Mouse (Mus musculus) cerebellum, postnatal 4 days (tissue): ENCODE results near the gene Zswim3.
"Not testable (repeated sequence)": the region's sequence is repeated elsewhere in the genome, so short reads cannot be mapped to it uniquely, and the experiment has no call there.

Source experiments
- DNase-seq, 2 experiments: peaks; one replicate each; pipeline ENCODE4 v3.0.0; 2022; ENCODE audit warnings: low spot score in 2 of 2, mixed read lengths in 1 of 2

The Zswim3 gene

DNA sequence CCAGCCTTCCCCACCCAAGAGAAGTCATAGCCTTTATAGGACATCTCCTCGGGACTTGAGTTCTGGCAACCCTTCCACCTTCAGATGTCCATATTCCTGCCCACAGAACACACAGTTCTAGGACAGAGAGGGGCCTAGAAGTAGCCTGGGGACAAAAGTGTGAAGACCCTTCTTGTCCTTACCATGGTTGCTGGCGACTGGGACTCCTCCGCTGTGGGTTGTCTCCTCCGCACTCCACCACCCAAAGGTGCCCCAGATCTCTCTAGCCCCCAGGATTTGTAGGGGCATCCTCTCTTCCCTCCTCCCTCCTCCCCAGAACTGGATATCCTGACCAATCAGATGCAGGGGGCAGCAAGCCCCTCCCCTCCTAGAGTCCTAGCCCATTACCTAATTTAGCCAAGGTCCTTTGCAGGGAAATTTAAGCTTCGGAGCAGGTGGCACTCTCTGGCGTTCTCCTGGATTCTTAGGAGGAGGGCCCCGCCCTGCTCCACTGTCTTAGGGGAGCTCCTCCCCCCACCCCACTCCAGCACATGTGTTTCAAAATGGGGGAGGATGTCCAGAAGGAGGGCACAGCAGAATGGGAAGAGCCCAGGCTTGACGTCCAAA is 25.3 kb upstream of the Zswim3 start, which contains the start of gene Tnnc2:
Gene Tnnc2, minus strand, starts transcription at position 487 of the 606 bp plus-strand sequence.
- no peak for DNase-seq

DNA sequence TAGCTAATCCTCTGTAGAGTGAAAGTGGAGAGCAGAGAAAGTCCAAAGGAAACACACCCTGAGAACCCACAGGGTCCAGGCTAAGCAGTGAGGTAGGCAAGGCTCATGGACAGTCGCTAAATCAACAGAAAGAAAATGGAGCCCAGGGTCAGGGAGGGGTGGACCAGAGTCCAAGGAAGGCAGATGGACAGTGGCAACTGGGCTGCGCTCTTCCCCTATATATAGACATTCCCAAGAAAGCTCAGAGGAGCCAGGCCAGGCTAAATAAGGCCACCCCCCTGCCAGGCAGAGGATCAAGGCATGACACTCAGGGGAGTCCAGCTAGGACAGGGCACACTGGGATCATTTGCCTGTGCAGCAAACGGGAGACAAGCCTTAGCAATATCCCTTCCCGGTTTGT is 23.0 kb upstream of the Zswim3 start:
- DNase-seq = no peak

DNA sequence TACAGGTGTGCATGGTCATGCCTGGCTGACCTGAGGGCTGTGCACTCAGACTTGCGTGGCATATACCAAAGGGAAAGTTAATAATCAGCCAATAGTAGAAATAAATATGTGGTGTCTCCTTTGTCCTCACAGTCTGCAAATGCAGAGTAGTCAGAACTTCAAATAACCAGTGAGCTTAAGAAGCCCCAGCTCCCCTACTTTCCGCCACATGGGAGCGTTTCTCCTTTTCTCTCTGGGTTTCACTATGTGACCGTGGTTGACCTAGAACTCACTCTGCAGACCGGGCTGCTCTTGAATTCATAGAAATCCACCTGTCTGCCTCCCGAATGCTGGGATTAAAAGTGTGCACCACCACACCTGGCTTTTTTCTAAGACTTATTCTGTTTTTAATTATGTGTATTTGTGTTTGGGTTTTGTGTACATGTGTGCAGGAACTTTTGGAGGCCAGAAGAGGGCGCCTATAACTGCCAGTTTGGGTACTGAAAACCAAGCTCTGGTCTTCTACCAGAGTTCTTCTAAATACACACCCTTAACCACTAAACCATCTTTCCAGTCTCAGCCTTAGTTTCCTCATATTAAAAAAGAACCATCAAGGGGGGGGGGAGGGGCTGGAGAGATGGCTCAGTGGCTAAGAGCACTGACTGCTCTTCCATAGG is 20.8 kb upstream of the Zswim3 start:
- DNase-seq = no peak

DNA sequence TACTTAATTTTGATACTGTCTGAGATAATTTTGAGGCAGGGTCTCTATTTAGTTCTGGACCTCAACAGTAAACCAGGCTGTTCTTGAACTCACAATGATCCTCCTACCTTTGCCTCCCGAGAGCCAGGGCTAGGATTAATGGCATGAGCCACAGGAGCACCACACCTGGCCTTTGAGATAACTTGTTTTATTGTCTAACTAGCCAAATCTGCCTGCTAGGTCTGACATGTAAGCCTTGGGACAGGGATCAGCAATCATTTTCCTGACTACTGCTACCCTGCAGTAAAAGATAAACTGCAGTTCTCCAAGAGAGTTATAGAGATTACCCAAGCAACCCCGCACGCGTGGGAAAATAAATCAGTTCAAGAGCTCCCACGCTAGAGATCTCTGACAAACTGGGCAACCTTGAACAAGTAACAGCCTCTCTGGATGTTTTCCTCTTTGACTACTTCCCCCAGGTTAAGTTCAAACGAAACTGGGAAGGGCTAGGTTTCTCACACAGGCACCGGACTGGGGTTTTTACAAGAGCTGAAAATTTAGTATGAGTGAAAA is 20.0 kb upstream of the Zswim3 start:
- DNase-seq = no peak

DNA sequence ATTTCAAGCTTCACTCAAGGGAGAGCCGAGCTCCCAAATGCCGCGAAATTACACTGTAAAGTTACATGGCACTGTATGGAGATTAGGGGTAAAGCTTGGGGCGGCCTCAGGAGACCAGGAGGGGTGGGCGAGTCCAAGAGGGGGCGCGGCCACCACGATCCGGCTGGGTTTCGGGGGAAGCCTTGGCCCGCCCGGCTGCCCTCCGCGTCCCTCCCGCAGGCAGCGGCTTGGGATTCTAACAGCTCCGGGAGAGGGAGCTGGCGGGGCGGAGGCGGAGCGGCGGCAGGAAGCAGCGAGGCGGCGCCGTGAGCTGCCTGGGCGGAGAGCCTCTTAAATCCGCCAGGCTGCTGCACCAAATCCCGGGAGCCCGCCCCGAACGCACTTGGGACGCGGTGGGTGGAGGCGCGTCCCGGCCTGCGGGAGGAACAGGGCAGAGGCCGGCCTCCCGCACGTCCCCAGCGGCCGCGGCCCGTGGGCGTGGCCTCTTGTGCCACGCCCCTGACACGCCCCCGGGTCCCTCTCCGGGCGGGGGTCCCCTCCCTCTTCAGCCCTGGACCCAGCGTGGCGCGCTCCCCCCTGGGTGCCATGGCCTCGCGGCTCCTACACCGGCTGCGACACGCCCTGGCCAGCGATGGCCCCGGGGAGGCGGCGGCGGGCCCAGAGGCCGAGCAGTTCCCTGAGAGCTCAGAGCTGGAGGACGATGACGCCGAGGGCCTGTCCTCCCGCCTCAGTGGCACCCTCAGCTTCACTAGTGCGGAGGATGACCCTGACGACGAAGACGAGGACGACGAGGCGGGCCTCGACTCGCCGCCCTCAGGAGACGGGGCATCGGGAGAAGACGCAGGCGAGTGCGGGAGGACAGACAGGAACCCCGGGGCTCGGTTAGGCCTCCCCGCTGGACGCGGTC is 19.2 kb upstream of the Zswim3 start, which contains the start of gene Snx21:
Gene Snx21, plus strand, starts transcription at position 343 of the 907 bp plus-strand sequence.
- DNase-seq = peak; percentile 57 to 78

DNA sequence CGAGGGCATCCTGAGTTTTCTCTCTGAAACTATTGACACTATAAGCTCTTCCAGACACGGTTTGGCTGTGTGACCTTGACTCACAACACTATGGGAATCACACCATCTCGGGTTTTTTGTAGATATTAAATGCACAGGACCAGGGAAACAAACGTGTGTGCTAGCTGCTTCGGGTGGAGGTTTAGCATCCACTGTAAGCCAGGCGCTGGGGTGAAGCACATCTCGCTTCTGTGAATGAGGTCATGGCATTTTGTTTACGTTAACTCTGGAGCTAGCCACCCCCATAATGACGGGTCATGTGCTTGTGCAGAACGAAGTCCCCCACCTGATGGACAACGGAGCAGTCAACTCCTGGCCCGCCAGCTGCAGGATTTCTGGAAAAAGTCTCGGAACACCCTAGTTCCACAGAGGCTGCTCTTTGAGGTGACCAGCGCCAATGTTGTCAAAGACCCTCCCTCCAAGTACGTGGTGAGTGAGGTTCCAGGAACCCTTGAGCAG is 18.5 kb upstream of the Zswim3 start:
- DNase-seq = no peak

DNA sequence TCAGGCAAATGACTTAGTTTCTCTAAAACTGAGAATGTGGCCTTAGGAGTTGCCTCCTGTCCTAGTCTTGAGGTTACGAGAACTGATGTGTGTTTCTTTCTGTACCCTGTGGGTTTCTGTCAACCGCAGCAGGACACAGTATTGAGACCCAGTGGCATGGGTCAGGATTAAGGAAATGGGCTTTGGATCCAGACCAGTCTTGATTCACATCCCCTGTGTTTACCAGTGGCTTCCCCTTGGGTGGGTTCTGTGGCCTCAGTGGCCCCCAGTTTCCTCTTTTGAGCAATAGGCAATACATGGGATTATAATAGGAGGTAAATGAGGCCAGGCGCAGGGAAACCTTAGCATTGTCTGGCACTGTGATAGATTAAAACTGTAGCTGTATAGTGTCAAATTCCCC is 17.9 kb upstream of the Zswim3 start:
- no peak for DNase-seq

DNA sequence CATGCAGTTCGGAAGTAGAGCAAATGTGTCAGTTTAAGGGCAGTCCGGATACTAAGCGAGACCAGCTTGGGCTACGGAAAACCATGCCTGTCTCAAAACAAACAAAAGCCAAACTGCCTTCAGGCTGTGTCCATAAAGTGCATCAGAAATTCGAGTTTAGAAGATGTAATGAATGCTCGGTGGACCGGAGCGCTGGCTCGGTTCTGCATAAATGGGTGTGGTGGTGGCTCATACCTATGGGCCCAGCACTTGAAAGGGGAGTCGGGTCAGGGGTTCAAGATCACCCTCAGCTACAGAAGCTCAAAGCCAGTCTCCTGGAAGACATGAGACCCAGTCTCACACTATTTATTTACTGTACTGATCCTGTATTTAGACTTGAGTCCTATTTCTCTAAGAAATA is 17.1 kb upstream of the Zswim3 start:
- DNase-seq = no peak

DNA sequence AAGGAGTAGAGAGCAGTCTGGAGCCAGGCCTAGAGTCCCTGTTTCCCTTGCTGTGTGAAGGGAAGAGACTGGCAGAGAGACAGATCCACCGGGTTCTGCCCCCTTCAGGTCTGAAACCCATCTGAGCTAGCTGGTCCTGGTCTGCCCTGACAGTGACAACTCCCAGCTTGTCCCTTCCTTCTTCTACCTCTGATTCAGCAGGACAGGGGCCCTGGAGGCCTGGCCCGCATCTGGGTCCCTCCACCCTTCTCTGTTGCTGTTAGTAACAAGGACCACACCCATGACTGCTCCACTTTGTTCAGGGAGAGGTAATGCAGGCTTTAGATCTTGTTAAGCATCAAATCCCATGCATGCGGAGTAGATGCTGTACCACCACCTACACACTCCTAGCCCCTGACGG is 16.5 kb upstream of the Zswim3 start:
- DNase-seq = no peak

DNA sequence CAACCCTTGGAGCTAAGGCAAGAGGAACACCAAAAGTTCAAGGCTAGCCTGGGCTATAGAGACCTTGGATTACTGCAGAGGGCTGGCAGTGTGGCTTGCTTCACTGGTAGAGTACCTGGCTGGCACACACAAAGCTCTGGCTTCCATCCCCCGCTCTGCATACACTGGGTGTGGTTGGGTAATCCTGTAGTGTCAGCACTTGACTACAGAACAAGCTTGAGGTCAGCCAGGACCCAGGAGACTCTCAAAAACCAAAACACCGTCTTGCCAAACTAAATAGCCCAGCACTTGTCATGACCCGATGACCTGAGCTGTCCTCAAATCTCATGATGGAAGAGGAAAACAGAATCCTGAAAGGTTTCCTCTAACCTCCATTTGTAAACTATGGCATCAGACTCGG is 14.4 kb upstream of the Zswim3 start:
- DNase-seq = no peak

DNA sequence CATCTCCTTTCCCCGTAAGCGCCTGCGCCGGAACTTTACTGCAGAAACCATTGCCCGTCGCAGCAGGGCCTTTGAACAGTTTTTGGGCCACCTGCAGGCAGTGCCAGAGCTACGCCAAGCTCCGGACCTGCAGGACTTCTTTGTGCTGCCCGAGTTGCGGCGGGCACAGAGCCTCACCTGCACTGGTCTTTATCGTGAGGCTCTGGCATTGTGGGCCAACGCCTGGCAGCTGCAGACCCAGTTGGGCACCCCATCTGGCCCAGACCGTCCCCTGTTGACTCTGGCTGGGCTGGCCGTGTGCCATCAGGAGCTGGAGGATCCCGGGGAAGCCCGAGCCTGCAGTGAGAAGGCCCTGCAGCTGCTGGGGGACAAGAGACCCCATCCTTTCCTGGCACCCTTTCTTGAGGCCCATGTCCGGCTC is 13.0 kb upstream of the Zswim3 start:
- no peak for DNase-seq

DNA sequence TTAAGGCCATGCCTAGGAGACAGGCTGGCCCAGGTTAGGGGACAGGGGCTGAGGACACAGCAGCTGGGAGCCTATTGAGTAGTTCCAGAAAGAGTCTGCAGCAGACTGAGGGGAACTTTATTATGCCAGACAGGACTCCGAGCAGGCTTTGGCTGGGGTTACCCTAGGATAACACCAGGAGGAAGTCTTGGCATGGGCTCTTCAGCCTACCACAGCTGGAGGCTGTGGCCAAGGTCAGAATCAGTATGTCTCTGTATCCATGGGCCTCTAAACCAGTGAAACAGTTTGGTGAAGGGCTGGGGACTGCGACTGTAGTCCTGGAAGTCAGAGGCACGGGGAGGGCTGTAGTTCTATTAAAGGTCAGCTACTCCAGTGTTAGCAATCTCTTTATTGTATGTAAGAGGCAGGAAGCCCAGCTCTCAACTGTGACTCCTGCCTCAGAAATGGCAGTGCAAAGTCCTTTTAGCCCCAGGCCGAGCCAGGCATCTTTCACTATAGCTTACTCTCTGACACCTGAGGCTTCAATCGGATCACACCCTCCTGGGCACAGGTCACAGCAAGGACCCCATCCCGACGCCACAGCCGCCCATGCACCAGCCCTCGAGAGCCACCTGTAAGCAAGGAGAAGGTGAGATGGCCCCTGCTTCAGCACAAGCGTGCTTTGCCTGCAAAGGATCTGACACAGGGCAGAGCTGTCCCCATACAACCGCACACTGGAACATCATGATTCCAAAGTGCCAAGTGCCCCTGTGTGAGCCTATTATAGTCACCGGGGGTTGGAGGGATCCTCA is 12.3 kb upstream of the Zswim3 start:
- no peak for DNase-seq

DNA sequence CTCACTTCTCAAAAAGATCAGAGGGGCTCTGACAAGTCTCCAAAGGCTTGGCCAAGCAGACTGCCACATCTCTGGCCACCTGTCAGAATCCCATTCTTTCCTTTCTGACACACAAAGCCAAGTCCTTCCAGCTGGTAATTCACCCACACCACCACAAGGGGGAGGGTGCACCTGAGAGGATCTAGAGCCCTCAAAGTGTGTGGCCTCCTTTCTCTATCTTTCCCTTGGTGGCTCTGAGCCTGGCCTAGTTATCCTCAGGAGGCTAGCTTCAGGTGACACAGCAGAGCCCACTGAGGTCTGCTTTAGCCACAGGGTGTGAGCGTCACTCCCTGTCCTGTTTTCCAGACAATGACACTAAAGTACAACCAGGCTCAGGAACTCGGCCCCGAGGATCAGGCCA is 11.7 kb upstream of the Zswim3 start:
- peak in 1 of 2 experiments; percentile 56 for DNase-seq

DNA sequence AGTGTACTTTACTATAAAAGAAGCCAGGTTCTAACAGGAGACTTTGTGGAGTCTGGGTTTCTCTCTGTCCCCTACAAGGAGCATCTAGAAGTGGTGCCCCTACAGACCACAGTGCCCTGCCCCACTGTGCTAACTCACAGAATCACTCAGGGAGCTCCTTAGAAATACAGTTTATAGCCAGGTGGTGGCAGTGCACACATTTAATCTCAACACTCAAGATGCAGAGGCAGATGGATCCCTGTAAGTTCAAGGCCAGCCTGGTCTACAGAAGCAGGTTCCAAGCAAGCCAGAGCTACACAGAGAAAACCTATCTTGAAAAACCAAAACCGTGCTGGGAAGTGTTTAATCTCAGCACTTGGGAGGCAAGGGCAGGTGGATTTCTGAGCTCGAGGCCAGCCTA is 11.1 kb upstream of the Zswim3 start:
- no peak for DNase-seq

DNA sequence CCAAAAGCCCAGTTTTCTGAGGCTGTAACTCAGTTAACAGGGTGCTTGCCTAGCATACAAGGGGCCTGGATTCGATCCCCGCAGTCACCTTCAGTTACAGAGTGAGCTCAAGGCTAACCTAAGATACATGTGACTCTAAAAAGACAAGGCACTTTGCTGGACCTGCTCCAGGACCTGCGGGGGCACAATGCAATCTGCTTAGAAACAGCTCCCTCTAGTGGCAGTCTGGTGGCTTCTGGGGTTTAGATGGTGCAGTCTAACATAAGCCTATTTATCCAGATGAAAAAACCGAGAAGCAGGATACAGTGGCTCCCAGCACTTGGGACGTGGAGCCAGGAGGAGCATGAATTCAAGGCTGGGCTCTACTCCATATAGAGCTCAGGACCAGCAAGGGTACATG is 10.6 kb upstream of the Zswim3 start:
- DNase-seq = peak; percentile 54 to 84

DNA sequence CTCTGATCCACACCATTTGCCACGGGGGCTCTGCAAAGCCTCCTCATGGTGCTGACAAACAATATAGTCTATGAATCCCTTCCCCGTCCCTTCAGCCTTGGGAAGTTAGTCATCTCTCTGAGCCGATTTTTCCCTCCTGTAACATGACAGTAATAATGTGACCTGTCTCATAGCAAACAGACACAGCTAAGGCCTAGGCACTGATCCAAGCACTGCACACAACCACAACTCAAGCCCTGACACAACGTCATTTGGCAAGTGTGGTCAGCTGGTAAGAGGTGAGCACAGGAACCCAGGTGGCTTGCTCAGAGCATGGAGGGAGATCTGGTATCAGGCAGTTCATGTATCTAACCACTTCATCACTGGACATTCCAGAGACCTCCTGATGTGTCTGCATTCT is 9.0 kb upstream of the Zswim3 start:
- DNase-seq = no peak

DNA sequence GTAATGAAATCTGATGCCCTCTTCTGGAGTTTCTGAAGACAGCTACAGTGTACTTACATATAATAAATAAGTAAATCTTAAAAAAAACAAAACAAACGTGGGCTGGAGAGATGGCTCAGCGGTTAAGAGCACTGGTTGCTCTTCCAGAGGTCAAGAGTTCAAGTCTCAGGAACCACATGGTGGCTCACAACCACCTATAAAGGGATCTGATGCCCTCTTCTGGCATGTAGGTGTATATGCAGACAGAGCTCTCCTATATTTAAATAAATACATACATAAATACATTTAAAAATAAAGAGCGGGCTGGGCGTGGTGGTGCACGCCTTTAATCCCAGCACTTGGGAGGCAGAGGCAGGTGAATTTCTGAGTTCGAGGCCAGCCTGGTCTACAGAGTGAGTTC is 6.3 kb upstream of the Zswim3 start:
- DNase-seq = not testable (repeated sequence)

DNA sequence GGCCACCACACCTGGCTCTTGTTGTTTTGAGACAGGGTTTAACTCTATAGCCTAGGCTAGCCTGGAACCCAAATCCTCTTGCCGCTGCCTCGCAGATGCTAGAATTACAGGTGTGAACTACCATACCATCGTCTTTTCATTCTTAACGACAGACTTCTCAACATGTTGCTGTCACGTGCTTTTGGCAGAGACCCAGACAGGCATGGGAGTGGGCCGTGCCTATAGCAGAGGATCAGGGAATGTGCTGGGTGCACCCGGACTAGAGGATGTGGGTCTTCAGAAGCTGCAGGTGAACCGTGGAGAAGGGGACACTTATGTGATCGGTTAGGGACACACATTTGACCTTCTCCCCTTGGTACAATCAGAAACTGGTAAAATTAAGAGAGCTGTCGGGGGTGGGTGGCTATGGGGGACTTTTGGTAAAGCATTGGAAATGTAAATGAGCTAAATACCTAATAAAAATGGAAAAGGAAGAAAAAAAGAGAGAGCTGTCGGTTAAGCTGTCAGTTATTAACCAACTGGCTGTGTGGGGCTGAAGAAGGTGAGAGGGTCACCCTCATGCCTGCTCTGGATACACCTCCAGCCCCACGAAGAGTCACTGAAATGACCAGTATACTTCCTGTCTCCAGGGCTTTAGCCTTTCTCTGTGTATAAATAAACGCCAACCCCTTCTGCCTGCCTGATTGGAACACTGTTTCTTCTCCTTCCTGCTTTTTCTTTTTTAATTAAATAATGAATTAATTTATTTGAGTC is 4.5 kb upstream of the Zswim3 start:
- DNase-seq = no peak

DNA sequence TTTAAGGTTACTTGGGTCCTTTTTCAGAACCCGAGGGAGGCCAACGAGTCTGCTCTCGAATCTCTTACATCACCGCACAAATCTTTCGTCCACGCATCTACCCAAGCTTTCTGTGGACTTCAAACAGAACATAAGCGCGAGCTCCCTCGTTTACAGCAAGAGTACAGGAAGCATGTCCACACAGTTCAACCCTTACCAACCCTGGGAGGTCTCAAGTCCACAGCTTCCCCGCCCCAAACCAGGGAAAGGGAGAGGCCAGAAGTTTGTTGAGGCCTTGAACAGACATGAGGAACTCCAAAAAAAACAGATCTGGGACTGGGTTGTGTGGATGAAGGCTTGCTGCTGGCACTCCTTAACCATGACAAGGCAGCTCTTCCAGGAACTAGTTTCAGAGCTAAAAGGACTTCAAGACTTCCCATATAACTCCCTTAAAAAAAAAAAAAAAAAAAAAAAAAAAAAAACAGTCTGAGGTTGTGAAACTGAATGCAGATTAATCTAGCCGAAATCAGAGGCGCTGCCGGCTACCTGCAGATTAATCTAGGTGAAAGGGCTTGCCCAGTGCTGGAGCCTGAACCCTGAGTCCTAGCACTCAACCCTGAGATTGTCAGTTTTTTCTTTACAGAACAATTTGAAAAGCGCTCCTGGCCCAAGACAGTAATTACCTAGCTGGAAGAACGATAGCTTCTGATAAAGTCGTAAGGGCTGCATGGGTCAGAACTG is 1.5 kb upstream of the Zswim3 start:
- DNase-seq = no peak

DNA sequence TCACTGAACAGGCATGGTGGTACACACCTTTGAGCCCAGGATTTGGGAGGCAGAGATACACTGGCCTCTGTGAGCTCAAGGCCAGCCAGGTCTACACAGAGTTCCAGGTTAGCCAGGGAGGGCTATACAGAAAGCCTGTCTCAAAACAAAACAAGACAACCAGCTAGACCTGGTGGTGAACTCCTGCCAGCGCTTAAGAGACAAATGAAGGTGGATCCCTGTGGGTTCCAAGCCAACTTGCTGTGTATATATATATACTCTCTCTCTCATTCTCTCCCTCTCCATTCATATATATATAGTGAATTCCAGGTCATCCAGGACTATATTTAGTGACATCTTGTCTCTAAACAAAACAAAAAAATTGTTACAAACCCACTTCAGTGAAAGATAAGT is 981 bp upstream of the Zswim3 start:
- DNase-seq = no peak
